Mouse (Mus musculus) adrenal gland (tissue): ENCODE data around the gene Il11ra1.

Experiments
- intact Hi-C: fragments of 180-260 bp; cut with DNase I; formaldehyde crosslinking; loops from one replicate; pipeline ENCODE4 v1.15.1; 2025

Gene Il11ra1

GRCm38 (mm10) chr4:41707011-41707535 is 7.3 kb downstream of the Il11ra1 start:
- intact Hi-C loops: loop anchor here (2.0 to 5.0 kb wide), 3 partner anchors 55 to 154 kb away; no protein-coding TSS in a partner anchor

- intact Hi-C loops: loop anchor here (2.0 to 5.0 kb wide), 3 partner anchors 56 to 239 kb away; no protein-coding TSS in a partner anchor
Observed at GRCm38 (mm10) chr4:41708192-41708745, 8.5 kb downstream of the Il11ra1 start.

GRCm38 (mm10) chr4:41710229-41710628 is 10.4 kb downstream of the Il11ra1 start:
- intact Hi-C loops: loop anchor here (5.0 kb wide), 1 partner anchor 143 kb away; the partner anchor contains the start of genes Dnaic1 and Fam219a

GRCm38 (mm10) chr4:41711705-41712375 is 12.1 kb downstream of the Il11ra1 start:
- intact Hi-C loops: loop anchor here (5.0 kb wide), 1 partner anchor 145 kb away; the partner anchor contains the start of genes Dnaic1 and Fam219a

- intact Hi-C loops: loop anchor here (5.0 kb wide), 1 partner anchor 145 kb away; the partner anchor contains the start of genes Dnaic1 and Fam219a
Observed at GRCm38 (mm10) chr4:41712421-41713196, 12.8 kb downstream of the Il11ra1 start.

GRCm38 (mm10) chr4:41713197-41714067 is 13.6 kb downstream of the Il11ra1 start, which contains the start of gene Rpp25l:
TSS of gene Rpp25l (minus strand) at chr4:41713534.
- intact Hi-C loops: loop anchor here (2.0 to 5.0 kb wide), 2 partner anchors 23 to 146 kb away; partner anchors contain the start of genes Dnaic1 and Fam219a

- intact Hi-C loops: loop anchor here (2.0 to 5.0 kb wide), 2 partner anchors 23 to 147 kb away; partner anchors contain the start of genes Dnaic1 and Fam219a
Observed at GRCm38 (mm10) chr4:41714276-41714675, 14.5 kb downstream of the Il11ra1 start.

- intact Hi-C loops: loop anchor here (2.0 kb wide), 1 partner anchor 22 kb away; no protein-coding TSS in a partner anchor
Observed at GRCm38 (mm10) chr4:41715082-41715481, 15.3 kb downstream of the Il11ra1 start.

- intact Hi-C loops: loop anchor here (2.0 kb wide), 1 partner anchor 21 kb away; no protein-coding TSS in a partner anchor
Observed at GRCm38 (mm10) chr4:41715596-41715995, 15.8 kb downstream of the Il11ra1 start.

- intact Hi-C loops: no loop called here
Observed at GRCm38 (mm10) chr4:41716834-41717233, 17.0 kb downstream of the Il11ra1 start.

- intact Hi-C loops: no loop called here
Observed at GRCm38 (mm10) chr4:41722918-41723351, 23.1 kb downstream of the Il11ra1 start, which contains the start of gene Dctn3. TSS of gene Dctn3 (minus strand) at chr4:41723170.

GRCm38 (mm10) chr4:41726826-41727621 is 27.2 kb downstream of the Il11ra1 start:
- intact Hi-C loops: no loop called here

GRCm38 (mm10) chr4:41731052-41731765 is 31.4 kb downstream of the Il11ra1 start, which contains the start of gene Arid3c:
TSS of gene Arid3c (minus strand) at chr4:41731142.
- intact Hi-C loops: no loop called here

- intact Hi-C loops: loop anchor here (2.0 kb wide), 1 partner anchor 23 kb away; no protein-coding TSS in a partner anchor
Observed at GRCm38 (mm10) chr4:41737602-41738255, 37.9 kb downstream of the Il11ra1 start.

- intact Hi-C loops: no loop called here
Observed at GRCm38 (mm10) chr4:41738256-41738603, 38.4 kb downstream of the Il11ra1 start.

GRCm38 (mm10) chr4:41739260-41739659 is 39.5 kb downstream of the Il11ra1 start:
- intact Hi-C loops: no loop called here

- intact Hi-C loops: no loop called here
Observed at GRCm38 (mm10) chr4:41740380-41741157, 40.8 kb downstream of the Il11ra1 start.
